Mouse (Mus musculus) testis, adult 2 months (tissue): ENCODE measurements around the gene Dram2. TPM values are rescaled to one million over a fixed set of nuclear protein-coding genes. Genes with fewer than 3 reads are reported as not detected.
"Not testable (repeated sequence)": the region's sequence is repeated elsewhere in the genome, so short reads cannot be mapped to it uniquely, and the experiment has no call there.

Experiments
- H3K27ac ChIP-seq: fragments of 200-500 bp; 2 replicates; pipeline ENCODE4 v1.5.1; 2012; ENCODE audit warnings: low read depth, low read length; ENCODE audit not compliant: control insufficient read depth, insufficient read depth
- H3K27me3 ChIP-seq: fragments of 200-500 bp; 2 replicates; pipeline ENCODE4 v1.6.1; 2012; ENCODE audit warnings: mild to moderate bottlenecking, low read length, moderate library complexity; ENCODE audit not compliant: control insufficient read depth, insufficient read depth
- H3K36me3 ChIP-seq: fragments of 200-500 bp; 2 replicates; pipeline ENCODE4 v1.6.1; 2012; ENCODE audit warnings: mild to moderate bottlenecking, low read length; ENCODE audit not compliant: control insufficient read depth, insufficient read depth
- H3K4me1 ChIP-seq: fragments of 200-500 bp; 2 replicates; pipeline ENCODE4 v1.6.1; 2012; ENCODE audit warnings: low read length; ENCODE audit not compliant: control insufficient read depth, insufficient read depth
- H3K4me3 ChIP-seq: fragments of 200-500 bp; 2 replicates; pipeline ENCODE4 v1.5.1; 2012; ENCODE audit warnings: low read depth, mild to moderate bottlenecking, low read length, moderate library complexity, mixed read lengths; ENCODE audit not compliant: control insufficient read depth
- CTCF ChIP-seq: fragments of 200-500 bp; IDR thresholded peaks from 2 replicates; pipeline ENCODE4 v1.5.1; 2012; ENCODE audit warnings: low read depth, mild to moderate bottlenecking, inconsistent platforms, low read length, moderate library complexity; ENCODE audit not compliant: control insufficient read depth, insufficient read depth, insufficient replicate concordance
- POLR2A ChIP-seq: fragments of 200-500 bp; IDR thresholded peaks from 2 replicates; pipeline ENCODE4 v1.6.1; 2012; ENCODE audit warnings: low read depth, mild to moderate bottlenecking, inconsistent platforms, low read length, moderate library complexity; ENCODE audit not compliant: control insufficient read depth
- polyA plus RNA-seq: library from polyadenylated mRNA; depleted of rRNA; stranded (reverse); fragments of >200 nt; gene quantifications from 2 replicates; pipeline ENCODE4 v1.2.3, GENCODE M21; 2012; rRNA removed

Dram2 gene
- polyA plus RNA-seq, 1 experiment, result 6.3 TPM

DNA sequence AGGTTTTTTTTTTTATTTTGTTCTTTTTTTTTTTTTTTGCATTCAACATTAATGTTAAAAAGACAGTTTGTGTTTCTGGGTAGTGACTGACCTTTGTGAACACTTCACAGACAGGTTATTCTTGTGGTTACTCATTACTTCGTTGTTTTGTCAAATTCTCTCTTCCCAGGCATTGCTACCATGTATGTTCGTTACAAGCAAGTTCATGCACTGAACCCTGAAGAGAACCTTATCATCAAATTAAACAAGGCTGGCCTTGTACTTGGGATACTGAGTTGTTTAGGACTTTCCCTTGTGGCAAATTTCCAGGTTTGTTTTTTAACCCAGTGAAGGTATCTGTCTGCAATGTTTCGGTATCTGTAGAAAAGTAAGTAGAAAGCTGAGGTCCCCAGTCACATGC lies 18.3 kb downstream of the Dram2 start:
- Histone ChIP-seq H3K36me3 (no peaks in the 10 kb centered on the region), H3K27me3 (no peaks in the 10 kb centered on the region), H3K4me1 (no peaks in the 10 kb centered on the region), H3K4me3 (no peak overlapping the region), H3K27ac (no peak overlapping the region)
- TF ChIP-seq CTCF (no peak), POLR2A (no peak)

DNA sequence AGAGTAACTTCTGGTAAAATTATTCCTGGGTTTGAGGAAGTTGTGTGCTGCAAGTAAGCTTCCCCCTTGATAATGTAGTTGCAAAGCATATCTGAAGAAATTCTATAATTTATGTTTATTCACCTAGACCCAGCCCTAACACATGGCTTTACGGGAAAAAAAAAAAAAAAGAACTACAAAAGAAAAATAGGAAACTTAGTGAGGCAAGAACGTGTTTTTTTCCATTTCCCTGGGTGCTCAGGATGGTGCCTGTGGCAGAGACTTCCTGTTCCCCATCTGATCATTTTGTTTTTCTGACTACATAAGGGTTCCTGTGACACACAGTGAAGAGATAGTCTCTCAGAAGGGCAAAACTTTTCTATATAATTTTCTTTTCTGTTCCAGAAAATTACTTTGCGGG lies 25.6 kb downstream of the Dram2 start:
- Histone ChIP-seq H3K4me1 (no peaks in the 10 kb centered on the region), H3K36me3 (no peaks in the 10 kb centered on the region), H3K4me3 (no peak overlapping the region), H3K27me3 (no peaks in the 10 kb centered on the region), H3K27ac (no peak overlapping the region)
- no peak for TF ChIP-seq POLR2A
- no peak for TF ChIP-seq CTCF

DNA sequence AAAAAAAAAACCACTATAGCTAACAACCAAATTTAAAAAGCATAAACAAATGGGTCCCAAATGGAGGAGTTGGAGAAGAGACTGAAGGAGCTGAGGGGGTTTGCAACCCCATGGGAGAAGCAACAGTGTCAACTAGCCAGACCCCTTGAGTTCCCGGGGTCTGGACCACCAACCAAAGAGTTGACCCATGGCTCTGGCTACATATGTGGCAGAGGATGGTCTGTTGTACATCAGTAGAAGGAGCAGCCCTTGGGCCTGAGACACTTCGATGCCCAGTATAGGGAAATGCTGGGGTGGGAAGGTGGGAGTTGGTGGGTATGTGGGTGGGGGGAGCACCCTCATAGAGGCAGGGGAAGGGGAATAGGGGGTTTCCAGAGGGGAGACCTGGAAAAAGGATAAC lies 31.7 kb downstream of the Dram2 start:
- Histone ChIP-seq H3K27ac (no peak overlapping the region), H3K36me3 (no peaks in the 10 kb centered on the region), H3K27me3 (no peaks in the 10 kb centered on the region), H3K4me3 (no peak overlapping the region), H3K4me1 (no peaks in the 10 kb centered on the region)
- TF ChIP-seq CTCF (no peak), POLR2A (no peak)

DNA sequence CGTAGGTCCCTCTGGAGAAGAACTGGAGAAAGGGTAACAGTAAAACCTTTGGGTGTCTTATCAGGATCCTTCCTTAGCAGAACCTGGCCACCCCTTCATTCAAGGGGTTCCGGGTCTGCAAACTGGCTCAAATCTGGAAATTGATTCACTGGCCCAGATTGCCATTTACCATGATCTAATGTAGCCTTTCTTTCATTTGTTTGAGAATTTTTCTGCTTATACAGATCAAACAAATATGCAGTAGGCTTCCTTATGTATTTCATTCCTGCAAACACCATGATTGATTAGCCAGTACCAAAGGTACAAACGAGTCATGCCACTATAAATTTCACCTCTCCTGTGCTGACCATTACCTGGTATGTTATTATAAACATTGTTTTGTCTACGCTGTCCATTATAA lies 46.0 kb downstream of the Dram2 start:
- H3K36me3 ChIP-seq, H3K27ac ChIP-seq, H3K27me3 ChIP-seq, H3K4me1 ChIP-seq, H3K4me3 ChIP-seq: not testable (repeated sequence)

DNA sequence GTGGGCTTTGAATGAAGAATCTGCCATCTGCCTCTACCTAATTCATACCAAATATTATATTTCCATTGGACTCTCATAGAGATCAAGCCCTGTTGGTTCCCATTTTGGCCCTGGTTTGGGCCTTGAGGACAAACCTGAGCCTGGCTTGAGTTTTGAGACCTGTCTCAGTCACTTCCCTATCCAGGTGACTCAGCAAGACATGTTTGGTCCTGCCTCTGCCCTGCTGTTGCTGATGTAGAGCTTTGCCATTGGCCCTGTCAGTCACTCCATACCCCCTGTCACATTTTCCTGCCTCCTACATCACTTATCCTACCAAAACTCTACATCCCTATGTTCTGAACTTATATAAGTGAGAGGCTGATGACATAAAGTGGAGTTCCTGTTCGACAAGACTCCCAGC lies 70.5 kb downstream of the Dram2 start:
- H3K27me3 ChIP-seq, result no peaks in the 10 kb centered on the region
- H3K27ac ChIP-seq, result no peak overlapping the region
- H3K4me3 ChIP-seq, result no peak overlapping the region
- TF ChIP-seq CTCF, result no peak
- TF ChIP-seq POLR2A, result no peak
- H3K36me3 ChIP-seq, result no peaks in the 10 kb centered on the region
- H3K4me1 ChIP-seq, result no peaks in the 10 kb centered on the region

Other genes starting within 250 kb of the Dram2 start
- gene Chil6, start 141.6 kb upstream of the Dram2 start, polyA plus RNA-seq, result not detected in 2 replicates
- 0.17 and 0.31 TPM in 2 replicates for gene Dennd2d, start 65.4 kb upstream of the Dram2 start, polyA plus RNA-seq
- gene Cept1, start within 50 bp of the Dram2 start, polyA plus RNA-seq, result 2.1 and 3.1 TPM in 2 replicates
- 32.1 and 33.5 TPM in 2 replicates for gene Lrif1, start 137.2 kb downstream of the Dram2 start, polyA plus RNA-seq
- 0.60 and 0.63 TPM in 2 replicates for gene Cd53, start 242.4 kb downstream of the Dram2 start, polyA plus RNA-seq